Mouse (Mus musculus) hindbrain, embryonic 12.5 days (tissue): ENCODE measurements around the gene Rims3. TPM values are rescaled to one million over a fixed set of nuclear protein-coding genes. Genes with fewer than 3 reads are reported as not detected.

Experiments
- ATAC-seq: fragments of 200-750 bp; cut with Nextera tagmentation; 2 replicates; pipeline ENCODE4 v1.8.0; 2017; ENCODE audit warnings: moderate TSS enrichment; ENCODE audit not compliant: low FRiP score
- H3K27ac ChIP-seq: fragments of 300-500 bp; sonication (generic); 2 replicates; pipeline ENCODE4 v1.5.1; 2016; ENCODE audit warnings: mild to moderate bottlenecking
- H3K27me3 ChIP-seq: fragments of 300-500 bp; sonication (generic); 2 replicates; pipeline ENCODE4 v1.6.1; 2016; ENCODE audit warnings: mild to moderate bottlenecking
- H3K36me3 ChIP-seq: fragments of 300-500 bp; sonication (generic); 2 replicates; pipeline ENCODE4 v1.6.1; 2016; ENCODE audit warnings: mild to moderate bottlenecking
- H3K4me1 ChIP-seq: fragments of 300-500 bp; sonication (generic); 2 replicates; pipeline ENCODE4 v1.6.1; 2016
- H3K4me2 ChIP-seq: fragments of 300-500 bp; sonication (generic); replicated peaks from 2 replicates; pipeline ENCODE4 v1.6.1; 2016; ENCODE audit warnings: mild to moderate bottlenecking
- H3K4me3 ChIP-seq: fragments of 300-500 bp; sonication (generic); 2 replicates; pipeline ENCODE4 v1.5.1; 2016; ENCODE audit warnings: mild to moderate bottlenecking
- H3K9ac ChIP-seq: fragments of 300-500 bp; sonication (generic); 2 replicates; pipeline ENCODE4 v1.6.1; 2016; ENCODE audit warnings: mild to moderate bottlenecking, moderate library complexity
- H3K9me3 ChIP-seq: fragments of 300-500 bp; sonication (generic); replicated peaks from 2 replicates; pipeline ENCODE4 v1.6.1; 2016; ENCODE audit warnings: mild to moderate bottlenecking
- WGBS: fragments of 180-500 bp; shearing (Covaris S2); methylation state at CpG from one replicate; pipeline ENCODE4 v1.1.7; 2016; 5-methylcytosine and 5-hydroxymethylcytosine counted together
- microRNA-seq: library from miRNA; unstranded; fragments of <30 nt; microRNA quantifications from one replicate; pipeline ENCODE4, GENCODE M21; 2017
- polyA plus RNA-seq: library from polyadenylated mRNA; unstranded; fragments of >200 nt; fragmentation: Nextera tagmentation; extraction: Ambion mirVana; gene quantifications from 2 replicates; pipeline ENCODE4 v1.2.1, GENCODE M21; 2016

The Rims3 gene
- polyA plus RNA-seq, 1 experiment from 2014 or later: 9.2 TPM

DNA sequence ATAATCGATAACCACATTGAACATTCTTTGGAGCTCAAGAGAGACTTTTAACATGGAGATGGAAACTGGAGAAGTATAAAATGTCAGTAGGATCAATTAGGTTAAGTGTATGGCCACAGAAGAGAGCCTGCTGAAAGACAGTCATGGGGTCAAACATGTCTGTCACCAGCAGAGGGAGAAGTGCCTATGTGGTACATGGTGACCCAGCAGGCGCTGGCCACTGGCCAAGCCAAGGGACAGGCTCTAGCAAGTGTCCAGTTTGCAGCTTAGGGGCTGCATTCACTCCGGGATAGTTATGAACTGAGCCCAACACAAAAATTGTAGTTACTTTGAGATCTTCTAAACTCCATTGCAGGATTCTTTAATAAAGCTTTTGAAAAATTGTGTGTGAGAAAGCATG, 74.1 kb downstream of the Rims3 start:
- peaks cover 9% of the 10 kb centered on the region; the same call in 1 of the 2 replicates for H3K9me3 ChIP-seq
- peaks cover 4% of the 10 kb centered on the region for H3K4me1 ChIP-seq
- H3K4me2 ChIP-seq: no peak overlapping the region
- no peak overlapping the region for H3K9ac ChIP-seq
- no peak overlapping the region for H3K27ac ChIP-seq
- H3K36me3 ChIP-seq: peaks cover 11% of the 10 kb centered on the region
- 82% methylated on average over 3 of the region's 3 CpGs for WGBS
- no peak overlapping the region for H3K4me3 ChIP-seq
- H3K27me3 ChIP-seq: no peaks in the 10 kb centered on the region
- ATAC-seq: no peak

DNA sequence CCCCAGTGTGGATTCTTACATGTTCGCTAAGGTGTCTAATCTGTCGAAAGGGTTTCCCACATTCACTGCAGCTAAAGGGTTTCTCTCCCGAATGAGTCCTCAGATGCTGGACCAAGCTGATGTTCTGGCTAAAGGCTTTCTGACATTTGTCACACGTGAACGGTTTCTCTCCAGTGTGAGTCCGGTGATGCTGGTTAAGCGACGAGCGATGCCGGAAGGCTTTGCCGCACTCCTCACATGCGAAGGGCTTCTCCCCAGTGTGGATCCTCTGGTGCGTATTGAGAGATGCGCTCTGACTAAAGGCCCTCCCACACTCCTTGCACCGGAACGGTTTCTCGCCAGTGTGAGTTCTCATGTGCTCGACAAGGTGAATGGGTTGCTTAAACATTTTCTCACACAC, 76.1 kb downstream of the Rims3 start:
- H3K4me1 ChIP-seq: no peaks in the 10 kb centered on the region
- H3K4me3 ChIP-seq: no peak overlapping the region
- no peaks in the 10 kb centered on the region for H3K27me3 ChIP-seq
- no peak overlapping the region for H3K4me2 ChIP-seq
- ATAC-seq: no peak
- WGBS: 94% methylated on average over 18 of the region's 18 CpGs
- peaks cover 16% of the 10 kb centered on the region for H3K36me3 ChIP-seq
- H3K9ac ChIP-seq: no peak overlapping the region
- no peak overlapping the region for H3K27ac ChIP-seq
- peaks cover 9% of the 10 kb centered on the region; the same call in 1 of the 2 replicates for H3K9me3 ChIP-seq

- H3K9me3 ChIP-seq: peaks cover 9% of the 10 kb centered on the region; the same call in 1 of the 2 replicates
- H3K9ac ChIP-seq: no peak overlapping the region
- no peaks in the 10 kb centered on the region for H3K4me1 ChIP-seq
- no peak for ATAC-seq
- no peaks in the 10 kb centered on the region for H3K27me3 ChIP-seq
- WGBS: 80% methylated on average over 3 of the region's 3 CpGs
- H3K4me2 ChIP-seq: no peak overlapping the region
- H3K36me3 ChIP-seq: peaks cover 16% of the 10 kb centered on the region
- no peak overlapping the region for H3K27ac ChIP-seq
- no peak overlapping the region for H3K4me3 ChIP-seq
Observed at GRCm38 (mm10) chr4:120935006-120935405, 80.4 kb downstream of the Rims3 start.

Small RNAs within 50 kb of the gene (microRNA-seq; reads per million reads assigned to microRNA genes)
- gene Gm23936: not detected

Other genes with a start within 250 kb of the Rims3 start
- 6.1 and 8.2 TPM in 2 replicates for gene Cited4, start 188.2 kb upstream of the Rims3 start, polyA plus RNA-seq
- 5.0 and 5.7 TPM in 2 replicates for gene Kcnq4, start 106.2 kb upstream of the Rims3 start, polyA plus RNA-seq
- gene Nfyc, start 23.2 kb upstream of the Rims3 start, polyA plus RNA-seq: 101 and 104 TPM in 2 replicates
- gene Exo5, start 70.2 kb downstream of the Rims3 start, polyA plus RNA-seq: 34.1 and 38.0 TPM in 2 replicates
- gene Zfp69, start 96.9 kb downstream of the Rims3 start, polyA plus RNA-seq: 10.1 and 10.6 TPM in 2 replicates
- 36.2 and 41.7 TPM in 2 replicates for gene Smap2, start 162.4 kb downstream of the Rims3 start, polyA plus RNA-seq
- gene Col9a2, start 184.6 kb downstream of the Rims3 start, polyA plus RNA-seq: 55.6 and 63.0 TPM in 2 replicates
- 32.5 and 35.1 TPM in 2 replicates for gene Zmpste24, start 243.4 kb downstream of the Rims3 start, polyA plus RNA-seq